Mouse (Mus musculus): Measurements from ENCODE around the gene Pdcl3.

DNA sequence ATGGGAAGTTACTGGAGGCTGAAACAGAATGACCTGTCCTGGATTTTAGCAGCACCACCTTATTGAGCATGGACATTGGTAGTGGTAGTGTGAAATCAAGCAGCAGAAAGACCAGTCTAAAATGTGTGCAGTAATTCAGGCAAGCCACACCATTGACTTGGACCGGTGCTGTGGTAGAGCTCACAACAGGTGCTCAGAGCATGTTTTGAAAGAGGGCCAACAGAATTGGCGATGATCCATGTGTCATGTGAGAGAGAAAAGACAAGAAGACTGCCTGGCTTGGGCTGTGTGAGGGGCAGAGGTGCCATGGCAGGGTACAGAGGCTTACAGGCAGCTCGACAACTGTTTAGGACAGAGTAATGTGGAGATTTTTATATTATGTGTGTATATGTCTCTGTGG, 7.0 kb downstream of the Pdcl3 start:
- TF ChIP-seq CTCF (IDR thresholded peaks at IDR 0.05; ENCODE audit: insufficient read depth, low read depth, low read length) (no peak), POLR2A (IDR thresholded peaks at IDR 0.05; ENCODE audit: insufficient read depth, low read depth, low read length) (no peak)
